Mouse (Mus musculus) lung, embryonic 15.5 days (tissue): Measurements from ENCODE around the gene Ctbp2. TPM values are rescaled to one million over a fixed set of nuclear protein-coding genes. Genes with fewer than 3 reads are reported as not detected.

Experiments
- ATAC-seq: fragments of 200-750 bp; cut with Nextera tagmentation; 2 replicates; pipeline ENCODE4 v1.8.0; 2017; ENCODE audit warnings: moderate number of reproducible peaks, borderline replicate concordance; ENCODE audit not compliant: low FRiP score, low TSS enrichment; ENCODE audit errors: extremely low read depth
- H3K27ac ChIP-seq: fragments of 300-500 bp; sonication (generic); 2 replicates; pipeline ENCODE4 v1.5.1; 2015; ENCODE audit warnings: moderate library complexity, mild to moderate bottlenecking, inconsistent platforms
- H3K27me3 ChIP-seq: fragments of 300-500 bp; sonication (generic); 2 replicates; pipeline ENCODE4 v1.6.1; 2015; ENCODE audit warnings: inconsistent platforms
- H3K36me3 ChIP-seq: fragments of 300-500 bp; sonication (generic); 2 replicates; pipeline ENCODE4 v1.6.1; 2015; ENCODE audit warnings: inconsistent platforms
- H3K4me1 ChIP-seq: fragments of 300-500 bp; sonication (generic); 2 replicates; pipeline ENCODE4 v1.6.1; 2015; ENCODE audit warnings: inconsistent platforms
- H3K4me2 ChIP-seq: fragments of 300-500 bp; sonication (generic); 2 replicates; pipeline ENCODE4 v1.6.1; 2015; ENCODE audit warnings: inconsistent platforms, mild to moderate bottlenecking, moderate library complexity
- H3K4me3 ChIP-seq: fragments of 300-500 bp; sonication (generic); 2 replicates; pipeline ENCODE4 v1.5.1; 2015; ENCODE audit warnings: mild to moderate bottlenecking, inconsistent platforms
- H3K9ac ChIP-seq: fragments of 300-500 bp; sonication (generic); 2 replicates; pipeline ENCODE4 v1.6.1; 2015; ENCODE audit warnings: inconsistent platforms
- H3K9me3 ChIP-seq: fragments of 300-500 bp; sonication (generic); 2 replicates; pipeline ENCODE4 v1.6.1; 2016; ENCODE audit warnings: inconsistent platforms
- WGBS: fragments of 180-500 bp; shearing (Covaris S2); methylation state at CpG from one replicate; pipeline ENCODE4 v1.1.7; 2015; 5-methylcytosine and 5-hydroxymethylcytosine counted together
- polyA plus RNA-seq: library from polyadenylated mRNA; unstranded; fragments of >200 nt; fragmentation: Nextera tagmentation; extraction: Ambion mirVana; gene quantifications from 2 replicates; pipeline ENCODE4 v1.2.1, GENCODE M21; 2015

The Ctbp2 gene
- polyA plus RNA-seq, 1 experiment from 2014 or later = 91.6 TPM

GRCm38 (mm10) chr7:132994628-132995191, 129.4 kb downstream of the Ctbp2 start:
- Histone ChIP-seq H3K4me2 (no peak overlapping the region), H3K9ac (no peak overlapping the region), H3K4me3 (no peak overlapping the region), H3K9me3 (no peaks in the 10 kb centered on the region), H3K4me1 (no peaks in the 10 kb centered on the region), H3K36me3 (peaks cover 88% of the 10 kb centered on the region), H3K27me3 (no peaks in the 10 kb centered on the region), H3K27ac (no peak overlapping the region)
- WGBS = 68% methylated on average over 6 of the region's 6 CpGs
- no peak for ATAC-seq

GRCm38 (mm10) chr7:132994120-132994519, 130.0 kb downstream of the Ctbp2 start:
- Histone ChIP-seq H3K9ac (no peak overlapping the region), H3K4me1 (no peaks in the 10 kb centered on the region), H3K9me3 (no peaks in the 10 kb centered on the region), H3K27me3 (no peaks in the 10 kb centered on the region), H3K4me3 (no peak overlapping the region), H3K4me2 (no peak overlapping the region), H3K27ac (no peak overlapping the region), H3K36me3 (peaks cover 92% of the 10 kb centered on the region)
- 89% methylated on average over 8 of the region's 8 CpGs for WGBS
- ATAC-seq = no peak

- Histone ChIP-seq H3K9ac (no peak overlapping the region), H3K27me3 (no peaks in the 10 kb centered on the region), H3K36me3 (peaks cover 92% of the 10 kb centered on the region), H3K4me3 (no peak overlapping the region), H3K4me2 (no peak overlapping the region), H3K9me3 (no peaks in the 10 kb centered on the region), H3K4me1 (no peaks in the 10 kb centered on the region), H3K27ac (no peak overlapping the region)
- ATAC-seq = no peak
- WGBS = 87% methylated on average over 9 of the region's 9 CpGs
Observed at GRCm38 (mm10) chr7:132992967-132993615, 131.1 kb downstream of the Ctbp2 start.

GRCm38 (mm10) chr7:132991240-132991900, 132.8 kb downstream of the Ctbp2 start:
- H3K4me2 ChIP-seq = no peak overlapping the region
- no peak for ATAC-seq
- no peak overlapping the region for H3K27ac ChIP-seq
- no peaks in the 10 kb centered on the region for H3K4me1 ChIP-seq
- no peak overlapping the region for H3K4me3 ChIP-seq
- peaks cover 85% of the 10 kb centered on the region for H3K36me3 ChIP-seq
- H3K9ac ChIP-seq = no peak overlapping the region
- no peaks in the 10 kb centered on the region for H3K9me3 ChIP-seq
- no peaks in the 10 kb centered on the region for H3K27me3 ChIP-seq
- 84% methylated on average over 14 of the region's 14 CpGs for WGBS

GRCm38 (mm10) chr7:132989839-132990238, 134.3 kb downstream of the Ctbp2 start:
- Histone ChIP-seq H3K4me3 (no peak overlapping the region), H3K27ac (no peak overlapping the region), H3K4me1 (no peaks in the 10 kb centered on the region), H3K4me2 (no peak overlapping the region), H3K36me3 (peaks cover 80% of the 10 kb centered on the region), H3K27me3 (no peaks in the 10 kb centered on the region), H3K9ac (no peak overlapping the region), H3K9me3 (no peaks in the 10 kb centered on the region)
- no peak for ATAC-seq
- 76% methylated on average over 5 of the region's 5 CpGs for WGBS

GRCm38 (mm10) chr7:132982639-132983038, 141.5 kb downstream of the Ctbp2 start:
- Histone ChIP-seq H3K27me3 (no peaks in the 10 kb centered on the region), H3K27ac (no peak overlapping the region), H3K9me3 (no peaks in the 10 kb centered on the region), H3K4me2 (no peak overlapping the region), H3K9ac (no peak overlapping the region), H3K4me3 (no peak overlapping the region), H3K4me1 (no peaks in the 10 kb centered on the region), H3K36me3 (peaks cover 47% of the 10 kb centered on the region)
- 49% methylated on average over 3 of the region's 3 CpGs for WGBS
- ATAC-seq = no peak

GRCm38 (mm10) chr7:132977981-132978380, 146.2 kb downstream of the Ctbp2 start:
- 95% methylated on average over 2 of the region's 2 CpGs for WGBS

GRCm38 (mm10) chr7:132976079-132976478, 148.1 kb downstream of the Ctbp2 start:
- peaks cover 21% of the 10 kb centered on the region for H3K36me3 ChIP-seq
- no peak overlapping the region for H3K4me2 ChIP-seq
- no peak for ATAC-seq
- H3K4me1 ChIP-seq = no peaks in the 10 kb centered on the region
- H3K9me3 ChIP-seq = no peaks in the 10 kb centered on the region
- H3K27me3 ChIP-seq = no peaks in the 10 kb centered on the region
- 97% methylated on average over 2 of the region's 2 CpGs for WGBS
- no peak overlapping the region for H3K9ac ChIP-seq
- no peak overlapping the region for H3K27ac ChIP-seq
- H3K4me3 ChIP-seq = no peak overlapping the region

More at GRCm38 (mm10) chr7:132977981-132978380, 146.2 kb downstream of the Ctbp2 start:
- no peak overlapping the region for H3K4me3 ChIP-seq
- H3K4me2 ChIP-seq = no peak overlapping the region
- H3K9me3 ChIP-seq = no peaks in the 10 kb centered on the region
- H3K36me3 ChIP-seq = peaks cover 33% of the 10 kb centered on the region
- H3K27ac ChIP-seq = no peak overlapping the region
- H3K27me3 ChIP-seq = no peaks in the 10 kb centered on the region
- H3K9ac ChIP-seq = no peak overlapping the region
- no peak for ATAC-seq
- no peaks in the 10 kb centered on the region for H3K4me1 ChIP-seq

GRCm38 (mm10) chr7:132972079-132972478, 152.1 kb downstream of the Ctbp2 start:
- no peak overlapping the region for H3K4me3 ChIP-seq
- no peak overlapping the region for H3K4me2 ChIP-seq
- H3K4me1 ChIP-seq = no peaks in the 10 kb centered on the region
- ATAC-seq = no peak
- WGBS = 88% methylated on average over 2 of the region's 2 CpGs
- H3K9ac ChIP-seq = no peak overlapping the region
- no peaks in the 10 kb centered on the region for H3K9me3 ChIP-seq
- H3K27ac ChIP-seq = no peak overlapping the region
- H3K36me3 ChIP-seq = peaks cover 19% of the 10 kb centered on the region
- no peaks in the 10 kb centered on the region for H3K27me3 ChIP-seq

- H3K27me3 ChIP-seq = no peaks in the 10 kb centered on the region
- no peak overlapping the region for H3K27ac ChIP-seq
- no peaks in the 10 kb centered on the region for H3K4me1 ChIP-seq
- H3K36me3 ChIP-seq = peaks cover 11% of the 10 kb centered on the region
- ATAC-seq = no peak
- no peak overlapping the region for H3K4me2 ChIP-seq
- no peak overlapping the region for H3K9ac ChIP-seq
- H3K4me3 ChIP-seq = no peak overlapping the region
- WGBS = 67% methylated on average over 2 of the region's 2 CpGs
- H3K9me3 ChIP-seq = no peaks in the 10 kb centered on the region
Observed at GRCm38 (mm10) chr7:132965707-132966106, 158.4 kb downstream of the Ctbp2 start.

GRCm38 (mm10) chr7:132964395-132964794, 159.8 kb downstream of the Ctbp2 start:
- Histone ChIP-seq H3K9me3 (no peaks in the 10 kb centered on the region), H3K9ac (no peak overlapping the region), H3K4me1 (no peaks in the 10 kb centered on the region), H3K27ac (no peak overlapping the region), H3K27me3 (no peaks in the 10 kb centered on the region), H3K36me3 (peaks cover 11% of the 10 kb centered on the region), H3K4me3 (no peak overlapping the region), H3K4me2 (no peak overlapping the region)
- 83% methylated on average over 3 of the region's 3 CpGs for WGBS
- no peak for ATAC-seq

- peak; percentile 69; the same call in 1 of the 2 replicates for ATAC-seq
- 54% methylated on average over 3 of the region's 3 CpGs for WGBS
Observed at GRCm38 (mm10) chr7:132950613-132951012, 173.5 kb downstream of the Ctbp2 start.

More at GRCm38 (mm10) chr7:132950613-132951012, 173.5 kb downstream of the Ctbp2 start:
- H3K4me2 ChIP-seq = no peak overlapping the region
- peaks cover 11% of the 10 kb centered on the region for H3K4me1 ChIP-seq
- no peak overlapping the region for H3K27ac ChIP-seq
- no peak overlapping the region for H3K4me3 ChIP-seq
- H3K36me3 ChIP-seq = no peaks in the 10 kb centered on the region
- no peak overlapping the region for H3K9ac ChIP-seq
- no peaks in the 10 kb centered on the region for H3K27me3 ChIP-seq
- no peaks in the 10 kb centered on the region for H3K9me3 ChIP-seq
